Mouse (Mus musculus): ENCODE measurements around the gene Gm14403.
"Not testable (repeated sequence)": the region's sequence is repeated elsewhere in the genome, so short reads cannot be mapped to it uniquely, and the experiment has no call there.

DNA sequence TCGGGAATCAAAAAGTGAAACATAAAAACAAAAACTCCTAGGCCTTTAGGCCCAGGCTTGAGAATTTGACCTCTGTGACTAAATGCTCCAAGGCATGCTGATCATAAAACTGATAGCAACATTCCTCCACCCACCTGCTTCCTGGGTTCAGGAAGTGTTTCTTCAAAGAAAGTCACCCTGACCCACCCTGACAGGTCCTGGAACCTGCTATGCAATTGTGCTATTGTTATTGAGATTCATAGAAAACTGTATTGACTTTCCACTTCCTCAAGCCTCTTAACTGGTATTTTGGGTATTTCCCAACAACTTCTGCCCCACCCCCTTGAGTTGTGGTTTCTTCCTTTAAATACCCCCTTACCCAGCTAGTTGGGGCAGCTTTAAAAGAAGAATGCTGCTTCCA, 20.9 kb downstream of the Gm14403 start:
- not testable (repeated sequence) for TF ChIP-seq CTCF, EP300 (IDR thresholded peaks at IDR 0.05; ENCODE audit: low read depth)

Data from liver, postnatal 0 days (tissue).